Mouse (Mus musculus): Measurements from ENCODE around the gene Rbpj.

DNA sequence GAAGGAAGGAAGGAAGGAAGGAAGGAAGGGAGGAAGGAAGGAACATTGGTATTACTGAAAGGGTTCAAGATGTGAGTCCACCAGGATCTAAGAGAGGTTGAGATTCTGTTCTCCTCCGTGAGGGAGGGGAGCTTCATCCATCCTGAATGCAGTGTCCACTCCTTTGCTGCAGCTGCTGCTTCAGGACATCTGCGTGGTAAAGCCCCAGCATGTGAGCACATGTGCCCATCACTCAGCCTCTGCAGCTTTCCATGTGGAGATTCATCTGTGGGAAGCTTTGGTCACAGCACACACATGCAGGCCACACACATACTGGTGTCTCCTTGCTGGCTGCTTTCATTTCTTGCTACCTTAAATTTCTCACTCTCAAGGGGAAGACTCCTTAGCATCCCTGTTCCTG lies 50.5 kb downstream of the Rbpj start:
- no peak for TF ChIP-seq CTCF (IDR thresholded peaks at IDR 0.05; ENCODE audit: extremely low read depth, insufficient read length, insufficient replicate concordance, low read depth, low read length)
- TF ChIP-seq POLR2A (IDR thresholded peaks at IDR 0.05; ENCODE audit: low read depth, low read length), result no peak

Data from small intestine, adult 2 months (tissue).